Mouse (Mus musculus) brain, embryonic 18.5 days (tissue): ENCODE measurements around the gene Parp3.

ENCODE experiments used
- DNase-seq: peaks from one replicate; pipeline ENCODE4 v3.0.0-alpha.2; 2012; ENCODE audit warnings: low read depth, low spot score

Gene Parp3

GRCm38 (mm10) chr9:106475046-106475445, 1.7 kb downstream of the Parp3 start:
- DNase-seq: no peak

GRCm38 (mm10) chr9:106474456-106474855, 2.3 kb downstream of the Parp3 start:
- no peak for DNase-seq

GRCm38 (mm10) chr9:106473753-106474105, 3.0 kb downstream of the Parp3 start:
- DNase-seq: no peak

GRCm38 (mm10) chr9:106473081-106473752, 3.5 kb downstream of the Parp3 start:
- DNase-seq: no peak

- DNase-seq: no peak
These were observed 4.4 kb downstream of the Parp3 start for GRCm38 (mm10) chr9:106472321-106472720.

GRCm38 (mm10) chr9:106471892-106472291, 4.9 kb downstream of the Parp3 start:
- no peak for DNase-seq

- no peak for DNase-seq
These were observed 5.6 kb downstream of the Parp3 start for GRCm38 (mm10) chr9:106470991-106471750.

- DNase-seq: no peak
These were observed 7.0 kb downstream of the Parp3 start for GRCm38 (mm10) chr9:106469776-106470175.

- DNase-seq: no peak
These were observed 7.4 kb downstream of the Parp3 start for GRCm38 (mm10) chr9:106469317-106469716.

- no peak for DNase-seq
These were observed 9.0 kb downstream of the Parp3 start for GRCm38 (mm10) chr9:106467746-106468145.

GRCm38 (mm10) chr9:106466721-106467120, 10.0 kb downstream of the Parp3 start:
- no peak for DNase-seq

- no peak for DNase-seq
These were observed 11.1 kb downstream of the Parp3 start, which contains the start of gene Gpr62 for GRCm38 (mm10) chr9:106465571-106466200. Gene Gpr62, minus strand, starts transcription at chr9:106465938.

GRCm38 (mm10) chr9:106464751-106465541, 11.8 kb downstream of the Parp3 start:
- no peak for DNase-seq

GRCm38 (mm10) chr9:106463122-106464063, 13.4 kb downstream of the Parp3 start:
- no peak for DNase-seq

- DNase-seq: no peak
These were observed 14.3 kb downstream of the Parp3 start for GRCm38 (mm10) chr9:106462430-106462800.

GRCm38 (mm10) chr9:106461641-106462429, 14.9 kb downstream of the Parp3 start:
- no peak for DNase-seq

GRCm38 (mm10) chr9:106461026-106461415, 15.7 kb downstream of the Parp3 start:
- no peak for DNase-seq

GRCm38 (mm10) chr9:106460401-106461025, 16.2 kb downstream of the Parp3 start:
- DNase-seq: no peak

- DNase-seq: no peak
These were observed 16.8 kb downstream of the Parp3 start for GRCm38 (mm10) chr9:106459946-106460345.

GRCm38 (mm10) chr9:106457920-106458319, 18.8 kb downstream of the Parp3 start:
- no peak for DNase-seq
